Mouse (Mus musculus) testis, adult 2 months (tissue): Measurements from ENCODE around the gene Tas2r139.

Experiments used
- CTCF ChIP-seq: fragments of 200-500 bp; IDR thresholded peaks from 2 replicates; pipeline ENCODE4 v1.5.1; 2012; ENCODE audit warnings: low read depth, mild to moderate bottlenecking, inconsistent platforms, low read length, moderate library complexity; ENCODE audit not compliant: control insufficient read depth, insufficient read depth, insufficient replicate concordance
- POLR2A ChIP-seq: fragments of 200-500 bp; IDR thresholded peaks from 2 replicates; pipeline ENCODE4 v1.6.1; 2012; ENCODE audit warnings: low read depth, mild to moderate bottlenecking, inconsistent platforms, low read length, moderate library complexity; ENCODE audit not compliant: control insufficient read depth

GRCm38 (mm10) chr6:42140636-42141035, at the start of gene Tas2r139:
- no peak for TF ChIP-seq CTCF
- TF ChIP-seq POLR2A: no peak
